Mouse (Mus musculus) ovary, postnatal 10 days (tissue): ENCODE results near the gene Cmip.

Experiments used
- DNase-seq: peaks from one replicate; pipeline ENCODE4 v3.0.0; 2022; ENCODE audit warnings: low spot score

Cmip gene

DNA sequence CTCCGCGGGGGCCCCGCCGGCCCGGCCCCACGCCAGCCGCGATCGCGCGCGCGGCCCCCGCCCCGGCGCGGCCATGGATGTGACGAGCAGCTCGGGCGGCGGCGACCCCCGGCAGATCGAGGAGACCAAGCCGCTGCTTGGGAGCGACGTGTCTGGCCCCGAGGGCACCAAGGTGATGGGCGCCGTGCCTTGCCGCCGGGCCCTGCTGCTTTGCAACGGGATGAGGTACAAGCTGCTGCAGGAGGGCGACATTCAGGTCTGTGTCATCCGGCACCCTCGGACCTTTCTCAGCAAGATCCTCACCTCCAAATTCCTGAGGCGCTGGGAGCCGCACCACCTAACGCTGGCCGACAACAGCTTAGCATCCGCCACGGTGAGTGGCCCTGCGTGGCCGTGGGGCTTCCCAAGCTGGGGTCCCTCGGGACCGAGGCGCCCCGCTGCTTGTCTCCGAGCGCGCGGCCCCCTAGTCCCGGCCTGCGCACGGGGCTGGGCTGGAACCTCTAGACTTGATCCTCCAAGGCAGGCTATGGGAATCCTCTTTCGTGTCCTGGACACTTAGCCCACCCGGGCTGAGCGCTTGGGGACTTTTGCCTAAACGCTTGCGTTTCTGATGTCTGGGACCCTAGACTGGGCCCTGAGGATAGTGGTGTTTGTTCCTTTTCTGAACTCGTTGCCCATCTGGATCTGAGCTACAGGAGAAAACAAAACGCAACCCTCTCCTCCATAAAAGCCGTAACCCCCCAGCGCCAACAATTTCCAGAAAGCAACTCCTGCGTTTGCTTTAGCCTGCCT, at the start of gene Cmip:
Gene Cmip, plus strand, starts transcription at position 36 of the 792 bp plus-strand sequence.
- DNase-seq = no peak

DNA sequence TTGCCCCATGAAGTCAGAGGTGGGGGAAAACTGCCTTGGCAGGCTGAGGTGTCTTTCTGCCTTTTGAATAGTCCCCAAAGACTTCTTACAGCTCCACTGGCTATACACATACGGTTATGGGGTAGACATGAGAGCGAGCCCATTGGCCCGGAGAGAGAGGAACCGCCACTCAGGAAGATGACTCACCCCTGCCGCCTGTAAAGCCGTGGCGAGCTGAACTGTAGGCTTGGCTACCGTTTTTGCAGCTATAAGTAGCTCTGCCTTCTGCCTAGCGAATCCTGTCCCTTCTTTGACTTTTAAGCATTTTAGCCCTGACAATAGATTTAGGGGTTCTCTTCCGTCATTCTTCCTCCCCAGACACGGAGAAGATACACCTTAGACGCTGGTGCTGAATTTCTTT, 47.7 kb upstream of the Cmip start:
- no peak for DNase-seq

DNA sequence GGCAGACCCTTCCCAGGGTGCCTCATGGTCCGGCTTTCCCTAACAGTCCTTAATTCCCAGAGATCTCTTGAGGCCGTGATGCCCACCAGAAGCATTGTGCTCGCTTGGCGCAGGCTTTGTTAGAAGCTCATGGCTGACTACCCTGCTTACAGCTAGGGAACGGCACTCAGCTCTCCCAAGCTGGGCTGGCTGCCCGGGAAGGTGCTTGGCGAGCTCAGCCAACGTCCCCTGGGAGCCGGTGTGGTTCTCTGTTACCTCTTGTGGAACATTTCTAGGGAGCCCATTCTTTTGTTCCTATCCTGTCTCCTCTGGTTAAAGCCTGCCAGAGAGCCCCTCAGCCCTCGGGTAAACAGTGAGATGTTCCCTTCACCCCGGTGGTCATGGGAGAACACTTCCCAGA, 44.8 kb upstream of the Cmip start:
- DNase-seq = no peak

DNA sequence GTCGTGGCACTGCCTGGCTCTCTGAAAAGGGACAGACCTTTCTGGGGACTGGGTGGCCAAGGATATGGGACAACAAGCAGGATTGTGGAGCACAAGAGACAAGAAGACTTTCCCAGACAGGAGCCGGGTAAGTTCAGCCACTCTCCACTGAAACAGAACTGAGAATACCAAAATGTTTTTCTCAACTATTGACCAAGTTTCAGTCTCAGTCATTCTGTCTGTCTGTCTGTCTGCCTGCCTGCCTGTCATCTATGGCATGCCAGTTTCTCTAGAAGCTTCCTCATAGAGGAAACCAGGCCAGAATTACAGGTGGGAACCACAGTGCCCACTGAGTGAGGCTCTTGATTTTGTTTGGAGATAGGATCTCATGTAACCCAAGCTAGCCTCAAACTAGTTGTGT, 39.1 kb upstream of the Cmip start:
- DNase-seq = no peak

DNA sequence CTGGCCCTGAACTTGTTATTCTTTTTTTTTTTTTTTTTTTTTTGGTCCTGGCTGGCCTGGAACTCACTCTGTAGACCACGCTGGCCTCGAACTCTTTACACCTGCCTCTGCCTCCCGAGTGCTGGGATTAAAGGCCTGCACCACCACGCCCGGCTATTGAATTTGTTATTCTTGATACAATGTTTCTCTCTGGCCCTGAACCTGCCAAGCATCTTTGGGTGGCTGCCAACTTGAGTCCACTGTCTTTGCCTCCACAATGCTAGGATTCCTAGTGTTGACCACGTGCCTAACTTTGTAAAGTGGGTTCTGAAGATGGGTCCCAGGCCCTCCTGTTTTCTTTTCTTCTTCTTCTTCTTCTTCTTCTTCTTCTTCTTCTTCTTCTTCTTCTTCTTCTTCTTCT, 34.5 kb upstream of the Cmip start:
- no peak for DNase-seq

DNA sequence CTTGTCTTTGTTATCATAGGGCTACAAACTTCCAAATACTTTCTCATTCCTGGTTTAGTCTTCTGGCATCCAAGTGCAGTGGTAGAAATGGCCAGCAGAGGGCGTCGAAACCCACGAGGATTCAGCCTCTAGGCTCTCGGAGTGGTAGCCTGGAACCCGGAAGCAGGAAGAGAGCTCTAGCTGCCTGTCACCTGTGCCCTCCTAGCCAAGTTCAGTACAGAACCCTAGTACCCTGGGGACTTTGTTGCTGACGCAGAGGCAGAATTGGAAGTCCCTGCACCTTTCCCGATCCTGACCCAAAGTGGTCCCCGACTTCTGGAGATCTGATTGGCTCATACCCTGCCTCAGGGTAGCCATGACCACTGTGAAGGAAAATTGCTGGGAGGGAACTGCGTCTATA, 32.2 kb upstream of the Cmip start:
- DNase-seq = peak; percentile 78

DNA sequence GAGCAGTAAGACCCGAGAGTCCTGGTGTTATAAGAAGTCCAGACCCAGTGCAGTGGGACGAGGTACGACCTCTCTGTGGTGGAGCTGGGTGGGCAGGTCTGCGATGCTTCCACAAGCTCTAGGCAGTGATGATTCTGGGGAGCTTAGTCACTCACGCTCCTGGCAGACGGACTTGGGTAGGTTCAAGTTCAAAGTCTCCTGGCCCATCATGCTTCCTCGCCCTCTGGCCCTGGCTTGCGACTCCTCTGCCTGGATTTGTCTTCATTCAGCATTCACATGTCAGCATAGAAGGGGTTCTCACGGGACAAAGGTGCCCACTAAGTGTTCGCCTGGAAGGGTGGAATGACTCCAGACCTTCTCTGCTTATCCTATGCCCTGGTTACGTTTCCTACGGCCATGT, 30.6 kb upstream of the Cmip start:
- DNase-seq = no peak

DNA sequence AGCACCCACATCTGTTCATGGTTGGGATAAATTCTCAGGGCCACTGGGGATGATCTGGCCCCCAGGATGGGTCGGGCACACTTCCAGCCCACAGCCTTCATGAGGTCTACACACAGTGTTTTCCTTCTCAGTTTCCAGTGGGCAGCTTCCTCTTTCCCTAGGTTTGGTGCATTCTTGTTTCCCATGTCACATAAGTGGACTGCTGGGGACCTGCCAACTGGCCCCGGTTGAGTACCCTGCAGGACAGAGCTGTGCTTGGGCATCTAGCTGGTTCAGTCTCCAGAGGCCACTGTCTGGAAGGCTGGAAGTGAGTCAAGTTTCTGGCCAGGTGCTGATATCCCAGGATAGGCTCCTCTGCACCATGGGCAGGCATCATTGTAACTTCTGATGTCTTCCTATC, 29.5 kb upstream of the Cmip start:
- no peak for DNase-seq

DNA sequence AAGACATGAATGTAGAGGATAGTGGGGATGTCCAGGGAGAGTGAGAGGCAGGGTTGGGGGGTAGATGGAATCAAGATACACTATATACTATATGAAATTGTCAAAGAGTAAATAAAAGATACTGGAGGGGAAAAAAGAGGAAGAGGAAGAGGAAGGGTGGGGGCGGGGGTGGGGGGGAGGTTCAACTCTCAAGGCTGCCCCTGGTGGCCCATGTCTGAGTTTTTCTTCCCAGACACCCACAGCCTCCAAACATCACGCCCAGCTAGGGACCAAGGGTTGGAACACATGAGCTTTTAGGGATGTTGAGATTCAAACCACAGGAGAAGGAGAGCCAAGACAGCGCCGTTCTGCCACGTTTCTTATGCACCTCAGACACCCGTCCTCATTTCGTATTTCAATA, 23.7 kb upstream of the Cmip start:
- no peak for DNase-seq

DNA sequence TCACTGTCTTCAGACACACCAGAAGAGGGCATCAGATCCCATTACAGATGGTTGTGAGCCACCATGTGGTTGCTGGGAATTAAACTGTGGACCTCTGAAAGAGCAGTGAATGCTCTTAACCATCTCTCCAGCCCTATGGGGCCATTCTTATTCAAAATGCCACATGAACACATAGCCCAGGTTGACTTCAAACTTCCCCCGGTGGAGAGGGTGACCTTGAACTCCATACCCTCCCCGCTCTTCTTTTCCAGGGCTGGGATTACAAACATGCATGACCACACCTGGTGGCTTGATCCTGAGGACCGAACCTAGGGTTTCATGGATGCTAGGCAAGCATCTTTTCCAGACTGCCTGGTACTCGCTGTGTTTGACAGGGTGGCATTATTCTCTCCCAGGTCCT, 20.3 kb upstream of the Cmip start:
- no peak for DNase-seq

DNA sequence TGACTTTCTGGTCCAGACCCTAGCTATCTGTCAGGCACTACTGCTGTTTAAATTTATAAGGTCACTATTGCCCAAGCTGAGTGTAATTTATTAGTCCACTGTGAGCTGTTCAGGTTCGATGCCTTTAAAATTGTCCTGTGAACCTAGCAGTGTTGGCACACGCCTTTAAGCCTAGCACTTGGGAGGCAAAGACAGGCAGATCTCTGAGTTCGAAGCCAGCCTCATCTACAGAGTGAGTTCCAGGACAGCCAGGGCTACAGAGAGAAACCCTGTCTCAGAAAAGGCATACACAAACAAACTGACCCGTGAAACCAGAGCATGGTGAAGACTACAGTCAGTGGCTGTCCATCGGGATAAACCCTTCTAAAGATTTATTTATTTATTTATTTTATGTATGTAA, 16.5 kb upstream of the Cmip start:
- DNase-seq = no peak

DNA sequence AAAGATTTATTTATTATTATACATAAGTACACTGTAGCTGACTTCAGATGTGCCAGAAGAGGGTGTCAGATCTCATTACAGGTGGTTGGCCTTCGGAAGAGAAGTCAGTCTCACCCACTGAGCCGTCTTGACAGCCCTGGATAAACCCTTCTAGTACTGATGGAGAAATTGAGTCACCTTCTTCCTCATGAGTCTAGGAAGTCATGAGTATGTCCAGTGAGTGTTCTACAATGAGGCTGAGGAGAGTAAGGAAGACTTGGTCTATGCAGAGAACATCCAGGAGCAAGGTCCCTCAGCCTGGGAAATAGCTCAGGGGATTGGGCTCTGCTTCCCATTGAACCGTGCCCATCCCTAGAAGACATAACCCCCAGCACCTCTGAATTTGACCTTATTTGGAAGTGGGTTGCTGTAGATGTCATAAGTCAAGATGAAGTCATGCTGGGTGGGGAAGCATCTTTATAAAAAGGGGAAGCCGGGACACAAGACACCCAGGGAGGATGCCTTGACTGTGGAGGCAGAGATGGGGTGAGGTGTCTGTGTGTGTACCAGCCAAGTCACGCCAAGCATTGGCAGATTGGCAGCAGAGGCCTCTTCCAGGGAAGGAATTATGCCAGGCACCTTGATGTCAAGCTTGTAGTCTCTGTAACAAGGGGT, 15.9 kb upstream of the Cmip start:
- no peak for DNase-seq

DNA sequence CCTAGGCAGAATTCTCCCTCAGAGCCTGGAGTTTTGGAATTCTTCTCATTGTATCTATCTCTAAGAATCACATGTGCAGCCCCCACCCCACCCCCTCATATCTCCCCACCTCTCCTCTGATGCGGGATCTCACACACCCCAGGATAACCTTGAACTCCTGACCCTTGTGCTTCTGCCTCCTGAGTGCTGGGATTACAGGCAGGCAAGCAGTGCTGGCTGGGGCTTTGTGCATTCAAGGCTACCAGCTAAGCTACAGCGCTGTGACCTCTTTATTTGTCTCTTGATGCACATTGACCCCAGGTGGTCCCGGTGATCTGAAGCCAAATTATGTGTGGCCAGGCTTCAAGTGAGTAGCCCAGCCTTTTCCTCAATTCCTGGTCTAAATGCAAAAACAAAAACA, 15.0 kb upstream of the Cmip start:
- no peak for DNase-seq

DNA sequence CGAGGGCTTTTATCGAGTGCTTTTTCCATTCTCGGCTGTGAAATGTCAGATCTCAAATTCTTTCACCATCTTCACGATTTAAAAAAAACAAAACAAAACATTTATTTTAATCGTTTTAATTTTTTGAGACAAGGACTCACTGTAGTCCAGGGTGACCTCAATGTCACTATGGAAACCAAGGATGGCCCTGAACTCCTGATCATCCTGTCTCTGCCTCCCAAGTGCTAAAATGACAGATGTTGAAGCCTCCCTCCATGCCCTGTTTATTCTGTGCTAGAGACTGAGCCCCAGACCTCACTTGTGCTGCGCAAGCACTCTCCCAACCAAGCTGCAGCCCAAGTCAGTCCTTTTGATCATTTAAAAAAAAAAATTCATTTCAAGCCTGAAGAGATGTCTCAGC, 14.6 kb upstream of the Cmip start:
- no peak for DNase-seq

DNA sequence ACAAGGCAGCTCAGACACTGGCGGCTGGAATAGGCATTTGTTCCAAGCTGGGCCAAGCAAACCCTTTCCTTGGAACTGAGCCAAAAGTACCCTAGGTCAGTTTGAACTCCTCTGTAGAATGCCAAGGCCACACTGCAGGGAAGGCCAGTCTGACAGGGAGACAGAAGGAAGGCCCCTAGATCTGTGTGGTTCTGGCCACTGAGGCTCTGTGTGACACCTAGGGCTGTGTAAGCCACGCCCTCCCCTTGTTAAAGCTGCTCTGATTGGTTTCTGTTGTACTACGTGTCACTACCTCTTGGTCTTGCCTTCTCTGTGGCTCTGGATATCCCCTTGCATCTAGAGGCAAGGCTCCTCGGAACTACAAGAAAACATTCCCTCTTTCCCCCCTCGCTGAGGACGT, 12.3 kb upstream of the Cmip start:
- DNase-seq = no peak

DNA sequence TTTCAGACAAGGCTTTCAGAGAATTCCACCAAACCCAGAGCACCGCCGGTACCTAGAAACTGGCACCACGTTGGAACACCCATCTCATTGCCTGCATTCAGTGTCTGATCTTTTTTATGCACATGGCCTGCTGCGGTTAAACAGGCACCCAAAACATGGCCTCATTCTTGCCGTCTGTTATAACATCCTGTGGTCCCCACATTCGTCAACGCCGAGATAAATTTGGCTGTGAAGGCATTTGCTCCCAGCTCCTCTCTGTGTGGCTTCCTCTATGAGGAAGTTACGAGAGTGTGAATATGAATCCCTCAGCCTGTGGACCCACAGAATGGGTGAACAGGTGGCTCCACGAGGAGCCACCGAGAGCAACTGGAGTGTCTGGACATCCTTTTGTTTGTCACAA, 8.5 kb upstream of the Cmip start:
- DNase-seq = no peak

DNA sequence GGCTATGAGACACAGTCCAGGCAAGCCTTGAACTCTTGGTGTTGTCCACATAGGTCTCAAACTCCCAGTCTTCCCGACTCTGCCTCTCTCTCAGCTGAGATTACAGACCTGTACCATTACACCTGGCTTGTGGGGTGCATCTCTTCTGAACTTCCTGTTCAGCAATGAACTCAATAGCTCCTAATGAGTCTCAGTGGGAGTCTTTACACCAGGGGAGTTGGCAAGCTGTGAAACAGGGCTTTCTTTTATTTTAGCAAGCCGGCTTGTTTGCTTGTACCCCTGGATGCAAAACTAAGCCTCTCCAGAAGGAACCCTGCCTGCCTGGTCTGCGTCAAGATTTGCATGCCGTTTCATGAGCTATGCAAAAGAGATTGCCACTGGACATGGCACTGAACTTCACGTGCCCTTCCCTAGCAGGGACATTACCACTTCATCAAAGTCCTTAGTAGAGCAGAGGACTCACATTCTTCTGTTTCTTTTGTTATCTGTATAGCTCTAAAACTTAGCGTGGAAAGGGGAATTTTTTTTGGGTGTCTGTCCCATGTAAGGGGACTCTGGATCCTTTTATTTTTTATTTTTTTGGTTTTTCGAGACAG, 5.7 kb upstream of the Cmip start:
- no peak for DNase-seq

DNA sequence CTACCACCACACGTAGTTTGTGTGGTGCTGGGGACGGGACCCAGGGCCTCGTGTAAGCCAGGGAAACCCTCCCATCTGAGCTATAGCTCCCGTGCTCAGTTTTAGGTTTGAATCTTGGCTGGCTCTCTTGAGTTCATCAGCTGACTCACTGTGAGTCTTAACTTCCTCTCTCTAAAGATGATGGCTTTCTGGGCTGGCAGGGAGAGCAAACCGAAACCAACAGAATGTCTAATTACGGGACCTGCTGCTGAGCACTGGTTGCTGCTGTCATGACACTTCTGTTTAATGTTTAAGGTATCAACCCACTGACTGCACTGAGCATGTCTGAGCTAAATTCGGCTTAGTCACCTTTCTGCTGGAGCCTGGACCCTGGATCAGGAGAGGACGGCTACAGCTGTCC, 4.2 kb upstream of the Cmip start:
- DNase-seq = no peak

DNA sequence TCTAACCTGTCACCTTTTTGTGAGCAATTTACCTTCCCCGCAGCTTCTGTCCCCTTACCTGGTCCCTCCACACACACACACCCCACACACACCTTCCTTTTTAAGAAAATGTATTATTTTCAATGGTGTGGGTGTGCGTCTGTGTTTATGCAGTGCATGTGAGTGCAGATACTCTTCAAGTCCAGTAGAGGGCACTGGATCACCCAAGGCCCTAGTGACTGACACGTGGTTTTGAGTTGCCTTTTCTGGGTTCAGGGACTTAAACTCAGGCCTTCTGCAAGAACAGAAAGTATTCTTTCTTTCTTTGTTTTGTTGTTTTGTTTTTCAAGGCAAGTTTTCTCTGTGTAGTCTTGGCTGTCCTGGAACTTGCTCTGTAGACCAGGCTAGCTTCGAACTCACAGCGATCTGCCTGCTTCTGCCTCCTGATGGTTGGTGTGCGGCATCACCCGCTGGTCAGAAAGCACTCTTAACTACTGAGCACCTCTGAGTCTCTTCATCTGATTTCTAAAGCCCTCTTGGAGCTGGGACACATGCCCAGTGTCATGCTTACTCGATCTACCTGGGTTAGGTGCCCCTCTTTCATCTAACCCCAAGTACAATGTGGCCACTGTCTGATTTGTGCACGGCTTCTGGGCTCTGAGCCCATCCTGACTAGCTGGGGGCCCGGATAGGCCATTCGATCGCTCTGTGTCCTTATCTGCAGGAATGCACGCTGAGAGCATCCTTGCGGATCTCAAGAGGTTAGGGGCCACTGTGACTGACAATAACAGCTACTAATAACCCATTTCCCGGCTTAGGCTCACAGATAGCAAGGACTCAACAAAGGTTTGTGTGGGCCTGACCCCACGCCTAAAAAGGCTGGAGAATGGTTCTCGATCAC, 3.2 kb upstream of the Cmip start:
- no peak for DNase-seq

DNA sequence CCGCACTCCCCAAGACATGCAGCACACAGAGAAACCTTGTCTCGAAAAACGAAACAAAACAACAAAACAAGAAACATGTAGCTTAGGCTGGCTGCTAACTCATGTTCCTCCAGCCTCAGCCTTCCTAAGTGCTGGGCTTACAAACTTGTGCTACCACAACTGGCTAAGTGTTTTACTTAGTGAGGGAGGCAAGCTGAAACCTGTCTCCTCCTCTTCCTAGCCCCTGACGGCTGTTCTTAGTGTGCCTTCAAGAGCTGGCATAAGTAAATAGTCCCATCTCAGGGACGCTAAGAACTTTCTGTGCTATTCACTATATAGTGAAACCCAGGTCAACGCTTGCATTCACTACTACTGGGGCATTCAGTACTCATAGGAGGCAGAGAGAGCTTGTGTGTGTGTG, 2.4 kb upstream of the Cmip start:
- no peak for DNase-seq

DNA sequence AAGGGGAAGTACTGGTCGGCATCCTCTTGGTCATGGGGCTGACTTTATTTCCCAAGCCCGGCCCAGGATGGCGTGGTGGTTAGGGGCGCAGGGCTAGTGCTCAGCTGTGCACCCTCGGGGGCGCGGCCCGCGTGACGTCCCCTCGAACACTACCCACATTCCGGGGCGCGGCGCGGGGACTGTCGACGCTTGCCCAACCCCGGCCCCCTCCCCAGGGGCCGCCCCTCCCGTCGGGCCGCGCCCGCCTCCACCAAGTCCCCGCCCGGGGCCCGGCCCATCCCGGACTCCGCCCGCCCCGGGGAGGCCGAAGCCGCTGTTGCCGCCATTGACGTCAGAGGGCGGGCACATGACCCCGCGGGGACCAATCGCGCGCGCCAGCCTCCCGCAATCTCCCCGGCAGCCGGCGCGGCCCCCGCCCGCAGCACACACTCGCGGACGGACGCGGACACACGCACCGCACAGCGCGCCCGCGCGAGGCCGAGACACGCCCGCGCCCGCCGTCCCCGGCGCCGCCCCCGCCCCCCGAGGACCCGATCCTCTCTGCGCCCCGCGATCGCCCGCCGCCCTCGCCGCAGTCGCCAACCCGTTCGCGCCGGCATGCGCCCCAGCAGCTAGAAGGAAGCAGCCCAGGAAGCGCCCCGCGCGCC, 449 bp upstream of the Cmip start:
- DNase-seq = peak; percentile 90
